Mouse (Mus musculus): ENCODE measurements around the gene Homer3. TPM values are rescaled to one million over a fixed set of nuclear protein-coding genes. Genes with fewer than 3 reads are reported as not detected.
A peak's percentile ranks its signal among the peaks of the same experiment; 100 is the strongest.

Gene Homer3
- polyA plus RNA-seq, 1 experiment from 2014 or later, result 108 TPM

DNA sequence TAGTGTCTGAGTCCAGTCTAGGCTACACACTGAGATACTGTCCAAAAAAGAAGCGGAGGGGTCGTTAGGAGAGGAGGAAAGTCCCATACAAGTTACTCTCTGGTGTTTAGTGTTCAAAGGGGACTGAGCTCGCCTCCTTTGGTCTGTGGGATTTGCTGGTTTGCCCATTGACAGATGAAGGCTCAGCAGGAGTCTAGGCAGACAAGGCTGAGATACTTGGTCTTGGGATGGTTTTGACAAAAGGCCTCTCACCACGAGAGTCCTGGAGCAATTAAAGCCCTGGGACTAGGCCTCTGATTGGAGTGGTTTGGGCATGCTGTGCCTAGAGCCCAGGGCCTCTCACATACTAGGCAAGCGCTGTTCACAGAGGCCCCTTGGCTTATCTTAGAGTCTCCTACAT, 14.3 kb upstream of the Homer3 start:
- Histone ChIP-seq H3K4me3 (no peak overlapping the region), H3K27me3 (ENCODE audit: insufficient read depth, poor library complexity, severe bottlenecking) (no peaks in the 10 kb centered on the region), H3K36me3 (peaks cover 40% of the 10 kb centered on the region), H3K4me1 (replicated peaks) (peaks cover 26% of the 10 kb centered on the region; the same call in 1 of the 2 replicates), H3K27ac (no peak overlapping the region), H3K9me3 (no peaks in the 10 kb centered on the region)
- no peak for DNase-seq (ENCODE audit: low spot score)
- 59% methylated on average over 5 of the region's 5 CpGs for WGBS

DNA sequence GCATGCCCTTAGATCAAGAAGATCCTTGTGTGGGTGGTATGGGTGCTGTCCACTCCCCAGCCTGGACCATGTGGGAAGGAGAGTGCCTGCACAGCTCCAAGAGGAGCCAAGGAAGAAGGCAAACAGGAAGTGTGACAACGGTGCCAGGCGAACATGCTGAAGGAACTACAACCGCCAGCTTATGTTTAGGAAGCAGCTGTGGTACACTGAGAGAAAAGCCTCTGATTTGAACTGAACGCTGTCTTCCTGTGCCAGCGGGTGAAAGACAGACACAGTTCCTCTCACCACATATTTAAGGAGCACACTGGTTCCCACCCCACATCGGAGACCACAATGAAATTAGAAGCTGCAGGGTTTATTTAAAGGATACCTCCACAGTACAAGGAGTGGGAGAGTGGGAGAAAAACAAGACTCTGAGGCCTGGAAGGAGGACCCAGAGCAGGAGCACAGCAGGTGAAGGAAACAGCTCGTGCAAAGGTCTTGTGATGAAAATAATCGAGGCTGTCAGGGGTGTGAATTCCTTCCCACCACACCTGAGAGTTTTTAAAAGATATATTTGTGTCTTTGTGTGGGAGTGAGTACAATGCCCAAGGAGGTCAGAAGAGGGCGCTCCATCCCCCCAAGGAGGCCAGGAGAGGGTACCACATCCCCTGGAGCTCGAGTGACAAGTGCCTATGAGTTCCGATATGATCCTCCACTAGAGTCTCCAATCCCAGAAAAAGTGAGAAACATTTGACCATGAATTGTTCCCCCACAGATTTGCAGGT, 13.6 kb upstream of the Homer3 start:
- no peak overlapping the region for H3K4me3 ChIP-seq
- WGBS, result 63% methylated on average over 11 of the region's 11 CpGs
- H3K27ac ChIP-seq, result no peak overlapping the region
- peaks cover 33% of the 10 kb centered on the region for H3K36me3 ChIP-seq
- peaks cover 26% of the 10 kb centered on the region; the same call in 1 of the 2 replicates for H3K4me1 ChIP-seq (replicated peaks)
- DNase-seq (ENCODE audit: low spot score), result no peak
- no peaks in the 10 kb centered on the region for H3K9me3 ChIP-seq
- no peaks in the 10 kb centered on the region for H3K27me3 ChIP-seq (ENCODE audit: insufficient read depth, poor library complexity, severe bottlenecking)

DNA sequence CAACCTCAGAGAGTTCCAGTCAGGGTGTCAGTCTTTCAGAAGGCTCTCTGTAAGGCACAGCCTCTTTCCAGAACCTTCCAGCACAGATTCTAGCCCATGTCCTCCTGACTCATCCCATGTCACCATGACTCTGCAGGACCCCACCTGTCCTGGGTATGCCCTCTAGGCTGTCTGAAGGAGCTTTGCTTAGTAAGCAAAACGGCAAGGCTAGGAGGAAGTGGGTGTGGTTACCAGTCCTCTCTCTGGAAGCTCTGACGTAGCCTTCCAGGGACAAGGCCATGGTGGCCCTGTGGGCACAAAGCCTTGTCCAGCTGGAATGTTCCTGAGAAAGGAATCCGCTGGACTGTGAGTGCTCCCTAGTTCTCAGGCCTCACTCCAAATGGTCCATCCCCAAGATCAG, 9.7 kb upstream of the Homer3 start:
- Histone ChIP-seq H3K9me3 (no peaks in the 10 kb centered on the region), H3K36me3 (no peaks in the 10 kb centered on the region), H3K4me3 (no peak overlapping the region), H3K27ac (peak overlapping the region; percentile 63; the same call in 1 of the 2 replicates), H3K27me3 (ENCODE audit: insufficient read depth, poor library complexity, severe bottlenecking) (no peaks in the 10 kb centered on the region), H3K4me1 (replicated peaks) (peaks cover 18% of the 10 kb centered on the region; the same call in 1 of the 2 replicates)
- no peak for DNase-seq (ENCODE audit: low spot score)
- WGBS, result 82% methylated on average over 3 of the region's 3 CpGs

DNA sequence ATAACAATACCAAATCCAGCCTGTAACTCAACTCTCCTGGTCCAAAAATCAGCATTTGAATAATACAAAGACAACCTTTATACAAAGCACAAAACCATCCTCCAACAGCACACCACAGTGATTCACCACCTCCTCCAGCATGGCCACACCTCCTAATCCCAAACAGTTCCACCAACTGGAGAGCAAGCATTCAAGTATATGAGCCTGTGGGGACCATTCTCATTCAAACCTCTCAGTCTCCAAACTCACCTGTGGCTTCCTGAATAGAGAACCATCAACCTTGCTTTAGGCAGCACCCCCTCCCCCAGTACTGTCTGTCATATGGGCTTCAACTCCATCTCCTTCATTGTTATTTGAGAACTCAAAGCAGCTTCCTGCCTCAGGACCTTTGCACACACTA, 8.3 kb upstream of the Homer3 start:
- Histone ChIP-seq H3K27ac (no peak overlapping the region), H3K4me1 (replicated peaks) (peaks cover 10% of the 10 kb centered on the region; the same call in 1 of the 2 replicates), H3K9me3 (no peaks in the 10 kb centered on the region), H3K36me3 (no peaks in the 10 kb centered on the region), H3K27me3 (ENCODE audit: insufficient read depth, poor library complexity, severe bottlenecking) (no peaks in the 10 kb centered on the region), H3K4me3 (no peak overlapping the region)
- no peak for DNase-seq (ENCODE audit: low spot score)

DNA sequence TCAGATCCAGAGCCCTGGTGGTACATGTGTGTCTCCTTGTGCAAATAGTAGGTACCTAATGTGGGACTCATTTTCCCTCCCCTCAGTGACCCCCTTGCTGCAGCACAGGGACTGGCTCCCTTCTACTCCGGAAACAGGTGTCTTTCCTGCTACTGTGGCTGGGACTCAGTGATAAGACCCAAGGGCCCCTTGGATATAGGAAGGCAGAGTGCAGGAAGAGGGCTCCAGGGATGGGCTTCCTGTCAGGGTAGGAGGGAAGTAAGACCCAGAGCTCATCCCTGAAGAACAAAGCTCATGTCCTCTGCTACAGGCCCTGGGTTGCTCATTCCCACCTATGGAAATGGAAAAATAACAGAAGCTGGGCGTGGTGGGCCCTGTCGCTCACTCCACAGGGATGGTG, 6.2 kb upstream of the Homer3 start:
- DNase-seq (ENCODE audit: low spot score), result no peak
- Histone ChIP-seq H3K36me3 (no peaks in the 10 kb centered on the region), H3K4me3 (no peak overlapping the region), H3K4me1 (replicated peaks) (peaks cover 21% of the 10 kb centered on the region), H3K27me3 (ENCODE audit: insufficient read depth, poor library complexity, severe bottlenecking) (peaks cover 3% of the 10 kb centered on the region; the same call in 1 of the 2 replicates), H3K9me3 (no peaks in the 10 kb centered on the region), H3K27ac (no peak overlapping the region)
- WGBS, result 83% methylated on average over 3 of the region's 3 CpGs

DNA sequence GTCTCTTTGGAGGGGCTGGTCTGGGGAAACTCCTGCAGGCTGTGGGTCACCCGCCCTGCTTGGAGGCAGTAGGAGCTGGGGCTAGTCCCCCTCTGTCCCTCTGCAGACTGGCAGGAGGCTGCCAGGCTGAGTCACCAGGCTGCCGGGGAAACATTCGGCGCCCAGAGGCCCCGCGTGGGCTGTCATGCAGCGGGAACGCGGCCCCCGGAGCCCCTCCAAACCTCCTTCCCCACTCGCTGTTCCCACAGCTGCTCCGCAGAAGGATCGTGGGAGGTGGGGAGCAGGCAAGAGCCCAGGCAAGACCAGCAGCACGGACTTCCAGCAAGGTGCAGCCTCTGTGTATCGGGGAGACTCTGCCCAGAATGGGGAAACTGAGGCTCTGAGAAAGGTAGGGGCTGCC, 4.5 kb upstream of the Homer3 start:
- no peak for DNase-seq (ENCODE audit: low spot score)
- Histone ChIP-seq H3K27ac (no peak overlapping the region; the same call in 1 of the 2 replicates), H3K4me1 (replicated peaks) (peaks cover 31% of the 10 kb centered on the region), H3K36me3 (no peaks in the 10 kb centered on the region), H3K9me3 (no peaks in the 10 kb centered on the region), H3K27me3 (ENCODE audit: insufficient read depth, poor library complexity, severe bottlenecking) (peaks cover 3% of the 10 kb centered on the region; the same call in 1 of the 2 replicates), H3K4me3 (no peak overlapping the region; the same call in 1 of the 2 replicates)
- 68% methylated on average over 15 of the region's 15 CpGs for WGBS

DNA sequence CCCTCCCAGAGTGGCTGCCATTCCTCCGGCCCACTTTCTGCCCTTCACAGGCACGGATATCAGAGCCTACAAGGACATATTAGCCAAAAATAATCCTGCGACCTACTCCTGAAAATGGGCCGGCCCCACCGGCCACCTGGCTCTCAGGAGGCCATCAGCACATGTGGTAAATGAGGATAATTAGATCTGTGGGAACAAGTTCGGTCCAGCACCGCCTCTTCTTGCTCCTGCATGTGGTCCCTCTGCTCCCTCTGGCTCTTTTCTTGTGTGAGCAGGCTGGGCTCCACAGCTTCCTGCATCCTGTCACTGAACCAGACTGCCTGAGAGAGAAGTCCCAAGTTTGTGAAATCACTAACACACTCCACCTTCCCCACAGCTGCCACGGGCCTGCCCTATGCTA, 3.4 kb upstream of the Homer3 start:
- H3K4me3 ChIP-seq, result no peak overlapping the region
- peaks cover under 1% of the 10 kb centered on the region; the same call in 1 of the 2 replicates for H3K36me3 ChIP-seq
- no peak overlapping the region for H3K27ac ChIP-seq
- H3K27me3 ChIP-seq (ENCODE audit: insufficient read depth, poor library complexity, severe bottlenecking), result peaks cover 3% of the 10 kb centered on the region; the same call in 1 of the 2 replicates
- no peaks in the 10 kb centered on the region for H3K9me3 ChIP-seq
- peaks cover 39% of the 10 kb centered on the region for H3K4me1 ChIP-seq (replicated peaks)
- WGBS, result 68% methylated on average over 8 of the region's 8 CpGs
- no peak for DNase-seq (ENCODE audit: low spot score)

DNA sequence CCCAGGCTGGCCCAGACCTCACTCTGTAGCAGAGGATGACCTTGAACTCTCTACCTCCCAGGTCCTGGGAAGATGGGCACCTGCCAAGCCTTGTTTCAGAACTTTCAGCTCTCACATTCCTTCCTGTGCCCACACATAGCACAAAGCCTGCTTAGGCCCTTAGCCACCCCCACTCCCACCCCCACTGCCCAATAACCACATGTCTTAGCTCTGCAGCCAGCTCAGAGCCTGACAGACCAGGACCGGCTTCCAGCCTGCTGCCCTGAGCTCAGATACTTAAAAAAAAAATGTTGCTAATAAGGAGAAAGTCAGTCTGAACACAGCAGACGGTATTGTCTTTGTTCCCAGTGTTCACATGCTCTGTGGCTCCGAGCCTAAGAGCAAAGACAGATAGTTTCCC, 1.6 kb upstream of the Homer3 start:
- peak overlapping the region; percentile 98; the same call in 1 of the 2 replicates for H3K27ac ChIP-seq
- DNase-seq (ENCODE audit: low spot score), result no peak
- peaks cover 49% of the 10 kb centered on the region for H3K4me1 ChIP-seq (replicated peaks)
- H3K9me3 ChIP-seq, result peaks cover 2% of the 10 kb centered on the region; the same call in 1 of the 2 replicates
- peaks cover 3% of the 10 kb centered on the region; the same call in 1 of the 2 replicates for H3K27me3 ChIP-seq (ENCODE audit: insufficient read depth, poor library complexity, severe bottlenecking)
- 59% methylated on average over 3 of the region's 3 CpGs for WGBS
- H3K4me3 ChIP-seq, result no peak overlapping the region
- peaks cover 17% of the 10 kb centered on the region for H3K36me3 ChIP-seq

DNA sequence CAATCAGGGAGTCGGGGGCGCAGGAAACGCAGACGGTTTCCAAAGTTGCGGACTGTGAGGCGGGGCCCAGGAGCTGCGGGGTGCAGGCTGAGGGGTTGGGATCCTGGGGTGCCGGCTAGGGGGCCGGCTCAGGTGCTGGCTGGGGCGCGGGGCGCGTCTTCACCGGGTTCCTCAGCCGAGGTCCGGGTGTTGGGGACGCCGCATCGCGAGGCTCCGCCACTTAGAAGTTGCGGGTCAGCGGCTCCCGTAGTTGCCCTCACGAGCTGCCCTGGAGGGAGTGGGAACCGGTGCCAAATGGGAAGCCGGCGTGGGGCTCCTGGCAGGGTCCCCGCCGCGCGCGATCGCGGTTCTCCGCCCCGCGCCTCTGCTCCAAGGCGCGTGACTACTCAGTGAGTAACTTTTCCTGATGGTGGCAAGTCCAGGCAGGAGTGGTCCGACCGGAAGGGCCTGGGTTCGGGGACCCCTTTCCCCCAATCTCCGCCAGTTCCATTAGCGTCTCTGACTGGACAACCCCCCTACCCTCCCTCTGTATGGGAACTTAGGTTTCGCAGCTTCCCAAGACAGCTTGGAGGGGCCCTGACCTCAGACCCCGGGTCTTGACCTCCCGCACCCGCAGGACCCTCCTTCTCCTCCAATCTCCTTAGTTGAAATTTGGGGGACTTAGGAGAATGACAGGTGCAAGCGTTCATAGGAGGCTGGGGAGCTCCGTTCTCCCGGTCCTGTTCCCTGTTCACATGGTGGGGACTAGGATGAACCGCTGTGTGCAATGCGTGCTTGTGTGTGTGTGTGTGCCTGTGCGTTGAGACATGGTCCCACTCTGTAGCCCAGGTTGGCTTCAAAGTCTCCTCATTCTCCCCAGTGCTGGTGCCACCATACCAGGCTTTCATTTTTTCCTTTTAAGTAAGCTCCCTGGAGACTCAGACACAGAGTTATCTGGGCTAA, 780 bp downstream of the Homer3 start:
- DNase-seq (ENCODE audit: low spot score), result peak; percentile 46

DNA sequence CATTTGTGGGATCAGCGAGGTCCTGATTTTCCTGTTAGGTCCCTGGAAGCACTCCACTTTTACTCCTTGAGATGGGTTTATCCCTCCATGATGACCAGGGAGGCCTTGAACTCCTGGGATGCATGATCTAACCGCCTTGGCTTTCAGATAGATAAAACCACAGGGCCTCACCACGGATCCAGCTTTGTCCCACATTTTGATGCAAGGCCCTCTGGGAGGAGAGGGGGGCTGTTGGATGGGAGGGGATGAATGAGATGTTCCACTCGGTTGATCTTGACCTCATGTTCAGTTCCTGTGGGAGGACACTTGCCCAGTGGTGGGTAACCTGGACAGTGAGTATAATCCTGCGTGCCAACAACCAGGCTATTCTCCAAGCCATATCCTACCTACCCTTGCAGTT, 1.8 kb downstream of the Homer3 start:
- WGBS, result 78% methylated on average over 5 of the region's 5 CpGs
- H3K4me1 ChIP-seq (replicated peaks), result peaks cover 44% of the 10 kb centered on the region
- H3K9me3 ChIP-seq, result peaks cover 13% of the 10 kb centered on the region; the same call in 1 of the 2 replicates
- peak overlapping the region; percentile 88 for H3K4me3 ChIP-seq
- H3K27me3 ChIP-seq (ENCODE audit: insufficient read depth, poor library complexity, severe bottlenecking), result peaks cover 3% of the 10 kb centered on the region; the same call in 1 of the 2 replicates
- 0 out of 2 replicates have a peak overlapping the region, but pooled peaks have one; percentile 16 for H3K27ac ChIP-seq
- no peak for DNase-seq (ENCODE audit: low spot score)
- H3K36me3 ChIP-seq, result peaks cover 52% of the 10 kb centered on the region

More for the DNA sequence above, 780 bp downstream of the Homer3 start:
- under 1% methylated on average over 55 of the region's 55 CpGs for WGBS
- Histone ChIP-seq H3K4me3 (peak overlapping the region; percentile 88), H3K4me1 (replicated peaks) (peaks cover 44% of the 10 kb centered on the region), H3K27ac (peak overlapping the region; percentile 98), H3K9me3 (peaks cover 13% of the 10 kb centered on the region; the same call in 1 of the 2 replicates), H3K36me3 (peaks cover 42% of the 10 kb centered on the region), H3K27me3 (ENCODE audit: insufficient read depth, poor library complexity, severe bottlenecking) (peaks cover 3% of the 10 kb centered on the region; the same call in 1 of the 2 replicates)

DNA sequence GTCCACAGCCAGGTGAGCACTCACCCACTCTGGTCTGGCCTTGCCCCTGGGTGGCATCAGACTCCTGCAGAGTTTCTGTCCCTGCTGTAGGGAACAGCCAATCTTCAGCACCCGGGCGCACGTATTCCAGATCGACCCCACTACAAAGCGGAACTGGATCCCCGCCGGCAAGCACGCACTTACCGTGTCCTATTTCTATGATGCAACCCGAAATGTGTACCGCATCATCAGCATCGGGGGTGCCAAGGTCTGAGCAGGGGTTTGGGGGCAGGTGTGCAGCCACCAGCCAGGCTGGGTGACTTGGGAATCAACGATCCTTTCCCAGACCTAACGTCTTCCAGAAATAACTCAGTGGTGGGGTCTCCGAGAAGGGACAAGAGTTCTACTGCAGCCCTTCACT, 2.7 kb downstream of the Homer3 start:
- Histone ChIP-seq H3K27me3 (ENCODE audit: insufficient read depth, poor library complexity, severe bottlenecking) (peaks cover 3% of the 10 kb centered on the region; the same call in 1 of the 2 replicates), H3K4me1 (replicated peaks) (peaks cover 44% of the 10 kb centered on the region), H3K9me3 (peaks cover 13% of the 10 kb centered on the region; the same call in 1 of the 2 replicates), H3K27ac (no peak overlapping the region), H3K4me3 (0 out of 2 replicates have a peak overlapping the region, but pooled peaks have one; percentile 88), H3K36me3 (peaks cover 60% of the 10 kb centered on the region)
- 96% methylated on average over 15 of the region's 15 CpGs for WGBS
- DNase-seq (ENCODE audit: low spot score), result no peak

DNA sequence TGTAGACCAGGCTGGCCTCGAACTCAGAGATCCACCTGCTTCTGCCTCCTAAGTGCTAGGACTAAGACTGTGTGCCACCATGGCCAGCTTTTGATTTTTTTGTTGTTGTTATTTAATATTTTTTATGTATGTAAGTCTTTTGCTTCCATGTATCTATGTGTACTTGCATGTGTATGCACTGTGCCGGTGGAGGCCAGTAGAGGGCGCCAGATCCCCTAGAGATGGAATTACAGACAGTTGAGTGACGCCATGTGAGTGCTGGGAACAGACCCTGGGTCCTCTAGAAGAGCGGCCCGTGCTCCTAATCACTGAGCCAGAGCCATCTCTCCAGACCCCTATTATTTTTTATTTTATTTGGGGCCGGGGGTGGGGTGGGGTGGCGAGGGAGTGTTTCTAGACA, 4.1 kb downstream of the Homer3 start:
- Histone ChIP-seq H3K9me3 (peaks cover 13% of the 10 kb centered on the region; the same call in 1 of the 2 replicates), H3K4me1 (replicated peaks) (peaks cover 30% of the 10 kb centered on the region), H3K27ac (no peak overlapping the region), H3K36me3 (peaks cover 75% of the 10 kb centered on the region), H3K27me3 (ENCODE audit: insufficient read depth, poor library complexity, severe bottlenecking) (no peaks in the 10 kb centered on the region), H3K4me3 (no peak overlapping the region)
- 85% methylated on average over 8 of the region's 8 CpGs for WGBS
- no peak for DNase-seq (ENCODE audit: low spot score)

Data from hindbrain, embryonic 10.5 days (tissue).